Comparison of ENCODE assay signal across 7 mouse cellular contexts in genomic region chr2:72979659-72980071, GRCm38 (mm10). TPM values are rescaled to one million over a fixed set of nuclear protein-coding genes. Genes with fewer than 3 reads are reported as not detected.
DNase-seq lines count a peak whose midpoint lies in the region; ATAC-seq lines count a peak whose summit lies in the region.

No protein-coding gene starts in this region.

- no peaks in the 10 kb centered on the region for H3K9me3 ChIP-seq in hindbrain, embryonic 16.5 days (ENCODE audit: control insufficient read depth, low read length)

- peak overlapping the region; percentile 98 for H3K4me3 ChIP-seq in hindbrain, embryonic 16.5 days (ENCODE audit: low read length)

- peak; percentile 59 for ATAC-seq in hindbrain, embryonic 16.5 days
- peak; percentile 62 for ATAC-seq in megakaryocyte progenitor cell, adult 5-6 weeks (replicated peaks; ENCODE audit: poor library complexity)

- H3K27me3 ChIP-seq in hindbrain, embryonic 16.5 days (replicated peaks; ENCODE audit: control insufficient read depth, insufficient read depth, low read length) = no peaks in the 10 kb centered on the region

- no peaks in the 10 kb centered on the region for H3K36me3 ChIP-seq in hindbrain, embryonic 16.5 days (ENCODE audit: control insufficient read depth, insufficient read depth, low read length)

- peak; percentile 91 for DNase-seq in adipocyte (ENCODE audit: low spot score)
- peak; percentile 82 to 91 for DNase-seq in cerebellum, postnatal 25 days
- peak; percentile 85 for DNase-seq in gastrocnemius, adult 18-20 months (ENCODE audit: low spot score)
- peak; percentile 45 to 67 for DNase-seq in left cerebral cortex, adult 9 months (ENCODE audit: low spot score in 2 of 2)
- peak; percentile 77 for DNase-seq in right cerebral cortex, postnatal 25 days

- H3K27ac ChIP-seq in hindbrain, embryonic 16.5 days (ENCODE audit: low read depth, low read length) = peak overlapping the region; percentile 100

- peak overlapping the region; percentile 36 for H3K4me2 ChIP-seq in hindbrain, embryonic 16.5 days (ENCODE audit: low read length)

- peak overlapping the region; percentile 100 for H3K9ac ChIP-seq in hindbrain, embryonic 16.5 days (ENCODE audit: low read depth, low read length)

- under 1% methylated on average over 41 of the region's 54 CpGs for WGBS in hindbrain, embryonic 16.5 days

- H3K4me1 ChIP-seq in hindbrain, embryonic 16.5 days (ENCODE audit: control insufficient read depth, insufficient read depth, low read depth, low read length) = peaks cover 19% of the 10 kb centered on the region

RNA-seq across cellular contexts. Expression of gene Sp3, which starts 0.6 kb away (rescaled TPM):
- 10 to 100 TPM; 17.2 to 20.5 TPM for total RNA-seq in gastrocnemius, adult 18-20 months (2021)
- 30.0 and 31.2 TPM in 2 replicates for polyA plus RNA-seq in hindbrain, embryonic 16.5 days (2015; fragmentation: Nextera tagmentation; extraction: Ambion mirVana)
- total RNA-seq in megakaryocyte progenitor cell, adult 5-6 weeks (2015) = 108 and 111 TPM in 2 replicates
- total RNA-seq in megakaryocyte progenitor cell, adult 5-6 weeks (2017) = 109 and 114 TPM in 2 replicates

RNA-seq across cellular contexts. Expression of gene Gm11084, which starts 6.9 kb away (rescaled TPM):
- total RNA-seq in gastrocnemius, adult 18-20 months (2021) = not detected
- not detected in 2 replicates for polyA plus RNA-seq in hindbrain, embryonic 16.5 days (2015; fragmentation: Nextera tagmentation; extraction: Ambion mirVana)
- total RNA-seq in megakaryocyte progenitor cell, adult 5-6 weeks (2015) = not detected in 2 replicates
- not detected in 2 replicates for total RNA-seq in megakaryocyte progenitor cell, adult 5-6 weeks (2017)

Comparison
In these comparisons a context has a peak if more than half of its experiments do, and no peak if none do; other contexts are left out.
1. Peak in every context shown above with its lines: DNase-seq, ATAC-seq, H3K4me3 ChIP-seq and H3K27ac ChIP-seq.
2. RNA of gene Sp3, which starts 0.6 kb away (total RNA-seq): 108 to 114 TPM in megakaryocyte progenitor cell, adult 5-6 weeks; 17.2 to 20.5 TPM in gastrocnemius, adult 18-20 months; every median in the first group is over 4 times any median in the second.